Mouse (Mus musculus): ENCODE results near the gene Paox.

Paox gene

DNA sequence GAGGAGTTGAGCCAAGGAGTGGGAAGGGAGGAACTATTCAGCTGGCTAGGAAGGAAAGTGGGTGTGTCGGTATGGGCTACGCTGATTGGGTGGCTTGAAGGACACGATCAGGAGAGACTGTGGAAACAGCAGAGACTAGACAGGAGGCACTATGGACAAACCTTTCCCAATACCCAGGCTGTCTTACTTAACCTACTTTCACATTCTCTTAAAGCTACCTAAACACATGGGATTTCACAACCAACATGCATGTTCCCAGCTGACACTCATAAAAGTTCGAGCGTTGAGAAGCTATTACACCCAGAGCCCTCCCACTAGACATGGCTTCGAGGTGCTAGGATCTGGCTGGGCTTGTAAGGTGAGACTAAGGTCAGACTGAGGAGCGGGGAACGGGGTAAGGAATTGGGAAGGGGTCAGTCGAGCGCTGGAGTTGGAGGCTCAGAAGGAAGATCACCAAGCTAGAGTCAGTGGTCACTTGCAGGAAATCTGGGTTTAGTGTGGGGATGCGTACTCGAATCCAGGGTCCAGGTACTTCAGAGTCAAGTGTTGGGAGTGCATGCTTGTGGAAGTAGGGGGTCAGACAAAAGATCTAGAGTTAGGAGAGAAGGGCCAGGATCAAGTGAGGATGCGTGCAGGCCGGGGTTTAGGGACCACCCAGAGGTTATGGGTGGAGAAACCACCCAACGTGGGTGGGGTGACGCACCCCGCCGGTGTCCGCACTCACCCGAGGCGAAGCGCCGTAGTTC lies at the start of gene Paox:
Paox (plus strand) TSS at position 217 of the 746 bp plus-strand sequence.
- DNase-seq = peak; percentile 85

DNA sequence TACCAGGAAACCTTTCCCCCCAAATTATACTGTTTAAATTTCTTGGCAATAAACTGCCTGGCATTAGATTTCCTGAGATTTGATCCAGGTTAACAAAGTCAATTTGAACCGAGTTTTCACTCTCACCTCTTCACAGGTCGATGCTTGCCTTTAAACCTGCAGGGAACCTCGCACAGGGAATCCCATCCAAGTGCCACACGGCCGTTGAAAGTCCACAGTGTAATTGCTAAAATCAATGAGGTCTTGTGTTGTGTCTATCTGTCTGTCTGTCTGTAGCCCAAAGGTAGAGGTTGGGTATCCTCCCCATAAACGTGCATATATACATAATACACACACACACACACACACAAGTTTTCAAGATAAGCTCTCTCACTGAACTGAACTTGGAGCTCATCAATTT lies 48.2 kb upstream of the Paox start:
- DNase-seq = no peak

DNA sequence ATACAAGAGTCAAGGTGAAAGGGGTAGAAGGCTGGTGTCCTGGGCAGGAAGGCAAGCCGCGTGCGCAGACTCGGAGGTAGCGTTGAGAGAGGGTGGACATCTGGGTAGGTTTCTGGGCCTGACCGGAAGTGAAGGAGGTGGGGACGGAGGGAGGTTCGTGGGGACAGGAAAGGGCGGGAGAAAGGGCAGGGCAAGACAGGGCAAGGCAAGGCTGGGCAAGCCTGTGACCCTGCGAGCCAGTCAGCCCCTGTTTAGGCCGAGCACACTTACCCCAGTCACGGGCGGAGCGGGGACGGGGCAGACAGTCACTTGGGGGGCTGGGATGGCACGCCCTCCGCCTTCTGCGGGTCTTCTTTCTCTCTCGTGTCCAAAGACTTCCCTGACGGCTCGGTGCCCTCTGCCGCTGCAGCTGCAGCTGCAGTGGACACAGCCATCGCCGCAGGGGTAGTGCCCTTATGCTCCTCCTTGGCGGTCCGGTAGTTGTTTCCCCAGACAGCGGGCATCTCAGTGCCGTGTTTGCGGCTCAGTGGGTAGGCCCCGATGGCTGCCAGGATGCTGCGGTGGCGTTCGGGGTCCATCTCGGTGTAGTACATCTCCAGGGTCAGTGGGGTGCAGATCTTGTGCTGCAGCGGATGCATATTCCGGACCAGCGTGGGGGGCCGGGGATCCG lies 45.4 kb upstream of the Paox start:
- DNase-seq = no peak

DNA sequence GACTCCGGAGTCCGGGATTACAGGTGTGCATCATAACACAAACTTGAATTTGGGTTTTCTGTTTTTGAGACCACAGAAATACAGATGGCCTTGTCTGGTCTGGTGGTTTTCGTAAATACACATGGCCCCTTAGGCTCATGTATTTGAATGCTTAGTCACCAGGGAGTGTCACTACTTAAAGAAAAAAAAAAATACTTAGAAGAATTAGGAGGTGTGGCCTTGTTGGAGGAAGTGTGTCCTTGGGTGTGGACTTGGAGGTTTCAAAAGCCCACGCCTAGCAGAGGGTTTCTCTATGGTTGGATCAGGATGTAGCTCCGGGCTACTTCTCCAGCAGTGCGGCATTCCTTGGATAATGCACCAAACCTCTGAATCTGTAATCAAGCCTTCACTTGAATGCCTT lies 37.9 kb upstream of the Paox start:
- no peak for DNase-seq

DNA sequence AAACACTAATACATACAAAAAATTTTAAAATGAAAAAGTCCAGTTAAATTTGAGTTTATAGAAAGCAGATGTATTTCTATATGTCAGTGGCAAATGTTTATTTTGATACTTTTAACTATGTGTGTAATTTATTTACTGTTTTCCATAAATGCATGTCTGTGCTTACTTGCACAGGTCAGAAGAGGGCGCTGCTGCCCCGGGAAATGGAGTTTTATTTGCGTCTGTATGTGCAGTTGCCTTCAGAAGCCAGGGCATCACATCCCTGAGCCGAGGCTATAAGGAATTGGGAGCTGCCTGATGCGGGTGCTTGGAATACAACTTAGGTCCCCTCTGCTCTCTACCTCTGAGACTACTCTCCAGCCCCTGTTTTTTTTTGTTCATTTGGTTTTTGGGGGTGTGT lies 36.9 kb upstream of the Paox start:
- DNase-seq = peak; percentile 76

DNA sequence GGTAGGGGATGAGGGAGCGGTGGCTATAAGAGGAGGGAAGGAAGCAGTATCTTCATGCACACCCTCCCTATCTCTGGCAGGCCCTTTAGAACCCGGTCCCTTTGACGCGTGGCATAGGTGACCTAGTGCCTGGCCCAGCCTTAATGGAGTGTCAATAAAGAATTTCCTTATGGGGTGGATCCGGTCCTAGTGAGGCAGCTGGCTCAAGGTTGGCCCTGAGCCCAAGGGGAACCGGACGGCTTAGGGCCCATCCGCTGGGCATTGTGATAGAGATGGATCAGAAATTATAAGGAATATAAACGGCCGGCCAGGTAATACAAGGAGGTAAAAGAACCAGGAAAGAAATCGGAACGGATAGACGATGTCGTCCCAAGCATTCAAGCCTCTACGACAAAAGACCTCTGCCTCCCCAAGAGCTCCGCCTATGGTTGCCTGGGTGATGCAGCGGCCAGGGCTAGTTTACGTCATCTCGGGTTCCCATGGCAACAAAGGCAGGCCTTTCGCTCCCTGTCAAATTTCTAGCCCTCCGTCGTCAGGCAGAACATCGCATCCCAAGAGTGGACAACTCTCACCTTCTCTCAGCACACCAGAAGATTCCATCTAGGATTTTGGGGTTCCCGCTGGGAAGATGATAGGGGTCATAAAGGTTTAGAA lies 35.0 kb upstream of the Paox start:
- DNase-seq = peak; percentile 63

DNA sequence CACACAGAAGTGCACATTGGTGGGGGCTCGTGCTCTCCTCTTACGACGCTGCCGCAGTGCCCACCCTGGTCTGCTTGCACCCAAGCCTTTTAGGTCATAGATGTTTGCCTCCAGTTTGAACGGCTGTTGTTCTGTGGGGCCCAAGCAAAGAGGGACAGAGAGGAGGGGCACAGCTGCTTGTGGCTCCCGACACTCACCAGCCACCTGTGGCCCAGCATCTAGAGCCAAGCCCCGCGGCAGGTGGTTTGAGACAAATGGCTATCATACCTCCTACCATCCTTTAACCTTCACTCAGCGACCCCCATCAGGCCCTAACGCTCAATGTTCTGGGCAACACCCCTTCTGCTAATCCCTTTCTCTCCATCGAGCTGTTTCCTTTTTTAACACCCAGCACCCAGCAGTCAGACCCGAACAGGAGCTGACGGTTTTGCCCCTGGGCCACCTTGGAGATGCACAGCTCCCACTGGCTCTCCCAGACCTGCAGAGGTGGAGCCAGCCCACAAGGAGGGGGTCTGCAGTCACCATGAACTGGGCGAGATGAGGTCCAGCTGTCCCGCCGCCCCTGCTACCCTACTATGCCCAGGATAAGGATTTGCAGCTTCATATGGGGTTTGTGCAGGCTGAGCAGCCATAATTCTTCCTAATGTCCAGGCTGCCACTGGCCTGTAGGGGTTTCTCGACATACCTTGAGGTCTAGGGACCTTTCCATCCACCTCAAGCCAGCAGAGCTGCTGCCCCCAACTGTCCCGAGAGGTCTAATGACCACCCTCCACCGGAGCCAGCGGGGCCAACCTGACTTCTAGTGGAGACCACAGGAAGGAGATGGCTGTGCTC lies 34.0 kb upstream of the Paox start:
- DNase-seq = no peak

DNA sequence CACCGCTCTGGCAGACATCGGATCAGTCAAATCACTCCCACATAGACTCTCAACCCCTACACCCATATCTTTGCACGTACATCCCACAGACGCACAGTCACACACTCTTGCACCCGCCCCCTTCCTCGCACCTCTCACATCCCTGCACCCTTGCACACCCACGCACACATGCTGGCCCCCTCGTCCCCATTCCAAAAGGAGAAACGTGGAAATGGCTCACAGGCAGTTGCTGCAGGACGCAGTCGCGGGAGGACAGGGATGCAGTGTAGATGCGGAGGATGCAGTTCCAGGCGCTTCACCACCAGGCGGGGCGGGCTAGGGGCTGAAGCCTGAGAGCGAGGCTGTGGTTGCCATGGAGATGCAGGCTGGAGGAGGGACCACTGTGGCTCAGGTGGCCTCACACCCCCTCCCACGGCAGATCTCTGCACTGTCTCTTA lies 33.3 kb upstream of the Paox start, which contains the start of gene Caly:
Caly (minus strand) TSS at position 307 of the 437 bp plus-strand sequence.
- DNase-seq = no peak

DNA sequence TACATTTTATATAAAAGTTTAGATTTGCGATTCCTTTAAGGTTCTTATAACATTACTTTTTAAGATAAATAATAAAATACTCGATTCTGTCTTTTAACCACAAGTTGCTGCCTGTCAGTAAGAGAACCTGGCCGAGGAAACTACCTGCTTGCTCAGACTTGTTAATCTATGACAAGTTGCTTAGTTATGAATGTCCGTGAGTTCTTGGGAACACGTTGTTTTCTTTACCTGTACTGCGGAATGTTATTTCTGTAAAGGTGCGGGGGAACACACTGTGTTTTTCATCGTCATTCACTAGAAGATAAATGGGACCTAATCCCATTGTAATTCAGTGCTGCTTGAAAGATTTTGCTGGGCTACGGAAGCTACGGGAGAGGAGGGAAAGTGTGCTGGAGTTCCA lies 25.0 kb upstream of the Paox start:
- DNase-seq = no peak

DNA sequence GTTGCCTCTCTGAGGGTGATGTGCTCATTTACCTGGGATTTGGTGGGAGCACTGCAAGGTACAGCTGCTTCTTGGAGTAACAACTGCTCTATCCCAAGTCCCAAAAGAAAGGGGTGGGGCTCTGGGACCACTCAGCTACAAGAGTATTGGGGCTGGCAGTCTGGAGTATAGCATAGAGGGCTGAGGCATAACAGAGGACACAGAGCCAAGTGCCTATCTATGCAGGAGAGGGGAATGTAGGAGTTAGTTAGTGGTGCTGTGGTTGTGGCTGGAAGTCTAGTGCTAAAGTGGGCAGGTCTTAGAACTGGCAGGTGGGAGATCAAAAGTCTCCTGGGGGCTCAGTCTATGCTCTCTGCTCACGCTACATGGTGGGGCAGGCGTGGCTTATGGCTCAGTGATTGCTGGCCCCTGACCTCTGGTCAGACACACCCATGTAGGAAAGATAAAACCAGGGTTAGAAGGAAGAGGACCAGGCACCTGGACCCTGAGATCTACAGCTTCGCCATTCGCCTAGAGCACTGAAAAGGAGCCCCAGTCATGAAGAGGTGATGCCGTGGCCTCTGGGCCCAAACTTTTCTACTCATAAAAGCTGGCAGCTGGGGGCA lies 22.6 kb upstream of the Paox start, which contains the start of gene Prap1:
Prap1 (plus strand) TSS at position 472 of the 605 bp plus-strand sequence.
- no peak for DNase-seq

DNA sequence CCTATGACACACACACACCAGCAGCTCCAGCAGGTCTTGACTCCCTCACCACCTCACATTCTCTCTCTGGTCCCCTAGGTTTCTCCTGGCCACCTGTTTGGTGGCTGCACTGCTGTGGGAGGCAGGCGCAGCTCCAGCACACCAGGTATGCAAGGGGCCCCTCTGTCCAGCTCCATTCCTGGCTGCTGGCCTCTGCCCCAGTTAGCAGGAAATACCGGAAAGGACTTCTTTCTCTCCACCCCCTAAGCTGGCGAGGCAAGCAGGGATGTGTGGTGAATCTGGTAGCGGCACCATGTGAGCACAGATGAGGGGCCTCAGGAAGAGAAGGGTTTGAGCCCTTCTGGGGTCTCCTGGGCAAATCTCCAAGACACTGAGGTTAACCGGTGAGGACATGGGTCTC lies 20.6 kb upstream of the Paox start:
- DNase-seq = no peak

DNA sequence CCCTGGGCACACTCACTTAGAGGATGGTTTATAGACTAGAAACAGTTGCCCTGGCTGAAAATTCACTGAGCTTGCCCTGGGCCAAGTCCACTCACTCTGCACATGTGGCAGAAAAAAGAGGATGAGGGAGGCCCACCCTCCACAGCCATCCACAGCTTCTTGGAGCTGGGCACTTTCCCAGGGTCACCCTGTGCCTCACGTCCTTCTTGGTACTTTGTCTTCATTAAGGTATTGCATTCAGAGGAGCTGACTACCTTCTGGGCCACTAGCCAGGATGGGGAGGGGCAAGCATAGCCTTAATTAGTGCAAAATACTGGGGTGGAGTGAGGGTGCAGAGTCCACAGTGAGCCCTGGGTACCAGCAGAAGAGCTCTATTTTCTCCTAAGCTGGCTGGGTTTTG lies 20.0 kb upstream of the Paox start:
- DNase-seq = no peak

DNA sequence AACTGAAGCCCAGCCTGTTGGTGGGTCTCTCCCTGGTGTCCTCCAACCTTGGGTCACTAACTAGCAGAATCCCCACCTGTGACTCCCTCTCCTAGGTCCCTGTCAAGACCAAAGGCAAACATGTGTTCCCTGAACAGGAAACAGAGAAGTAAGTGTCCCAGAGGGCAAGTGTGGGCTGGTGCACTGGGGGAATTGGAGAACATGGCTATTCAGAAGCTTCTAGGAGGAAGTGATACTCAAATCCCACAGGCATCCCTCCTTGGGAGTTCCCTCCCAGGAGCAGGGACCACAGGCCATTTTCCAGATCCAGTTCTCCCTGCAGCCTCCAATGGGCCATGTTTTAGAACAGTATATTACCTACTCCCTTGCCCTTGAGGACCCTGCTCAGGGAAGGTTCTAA lies 19.5 kb upstream of the Paox start:
- no peak for DNase-seq

DNA sequence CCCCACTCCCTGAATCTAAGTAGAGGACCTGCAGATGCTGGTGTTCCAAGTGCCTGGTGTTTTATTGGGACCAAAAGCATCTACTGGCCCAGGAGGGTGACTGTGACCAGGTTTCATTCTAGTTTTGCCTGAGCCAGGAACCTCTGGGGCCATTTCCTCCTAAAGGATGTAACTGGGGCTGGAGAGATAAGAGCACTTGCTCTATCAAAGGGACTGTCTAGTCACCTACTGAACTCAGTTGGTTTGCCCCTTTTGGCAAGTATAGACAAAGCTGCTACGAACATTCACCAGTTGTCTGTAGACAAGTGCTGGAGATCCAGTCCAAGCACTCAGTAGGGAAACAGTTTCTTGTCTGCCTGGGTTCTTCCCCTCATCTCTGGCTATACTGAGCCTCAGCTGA lies 17.1 kb upstream of the Paox start:
- DNase-seq = no peak

DNA sequence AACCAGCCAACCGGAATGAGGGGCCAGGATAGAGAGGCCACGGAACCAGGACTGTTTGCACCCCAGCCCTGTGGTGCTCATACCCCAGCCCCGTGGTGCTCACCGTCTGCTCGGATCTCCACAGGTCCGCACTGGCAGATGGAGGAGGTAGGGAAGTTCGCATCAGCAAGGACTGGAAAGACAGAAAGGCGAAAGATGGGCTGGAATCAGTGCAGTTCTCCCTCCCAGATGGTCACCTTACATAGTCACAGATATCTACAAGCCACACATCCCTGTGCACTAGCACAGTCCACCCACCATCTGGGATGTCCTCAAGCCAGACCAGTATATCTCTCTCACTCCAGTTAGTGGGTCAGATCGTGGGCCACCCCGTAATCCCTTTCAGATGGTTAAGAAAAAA lies 14.1 kb upstream of the Paox start:
- DNase-seq = no peak

DNA sequence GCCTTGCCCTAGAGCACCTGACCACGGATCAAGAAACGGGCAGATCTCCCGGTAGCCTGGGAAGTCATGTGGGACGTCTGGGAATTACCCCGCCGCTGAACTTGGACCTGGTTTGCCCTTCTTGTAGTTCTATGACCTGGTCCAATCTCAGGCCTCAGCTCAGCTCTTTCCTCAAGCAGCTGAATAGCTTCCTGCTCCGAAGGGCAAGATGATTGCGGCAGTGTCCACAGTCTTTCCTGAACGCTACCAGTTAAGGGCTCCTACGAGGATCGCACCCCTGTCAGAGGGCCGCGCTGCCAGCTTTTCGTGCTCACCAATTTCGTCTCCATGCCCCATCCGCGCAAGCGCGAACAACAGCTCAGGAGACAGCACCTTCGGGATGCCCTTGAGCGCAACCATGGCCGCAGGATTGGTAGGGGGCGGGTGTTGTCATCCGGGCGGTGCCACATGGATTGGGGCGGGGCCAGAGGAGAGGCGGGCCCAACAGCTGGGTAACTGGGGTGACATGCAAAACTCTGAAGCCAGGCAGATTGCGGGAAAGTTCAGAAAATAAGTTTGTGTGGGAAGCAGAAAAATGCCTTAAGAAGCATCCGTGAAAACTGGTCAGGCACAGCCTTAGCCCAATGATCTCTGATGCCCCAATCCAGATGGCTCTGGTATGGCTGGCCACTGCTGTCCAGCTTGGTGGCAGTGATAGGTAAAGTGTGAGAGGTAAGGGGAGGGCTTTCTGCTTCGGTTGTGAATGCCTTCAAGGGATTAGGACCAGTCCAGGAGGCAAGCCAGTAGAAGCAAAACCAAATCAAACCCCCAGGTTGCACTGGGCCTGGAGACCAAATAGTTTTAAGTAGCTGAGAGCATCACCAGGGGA lies 13.4 kb upstream of the Paox start, which contains the start of gene Fuom:
Fuom (minus strand) TSS at position 449 of the 868 bp plus-strand sequence.
- DNase-seq = peak; percentile 90

DNA sequence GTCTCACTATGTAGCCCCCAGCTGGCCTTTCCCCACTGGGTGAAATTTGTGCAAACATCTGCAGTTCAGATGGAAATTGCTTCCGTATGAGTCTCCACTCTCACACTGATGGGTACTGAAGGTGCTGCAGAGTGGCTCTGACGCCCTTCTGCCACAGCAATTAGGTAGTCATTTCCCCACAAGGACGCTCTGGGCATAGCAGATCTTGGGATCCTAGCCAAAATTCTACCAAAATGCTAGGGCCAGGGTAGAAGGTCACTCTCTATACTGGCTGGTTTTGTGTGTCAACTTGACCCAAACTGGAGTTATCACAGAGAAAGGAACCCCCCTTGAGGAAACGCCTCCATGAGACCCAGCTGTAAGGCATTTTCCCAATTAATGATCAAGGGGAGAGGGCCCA lies 11.6 kb upstream of the Paox start:
- no peak for DNase-seq

DNA sequence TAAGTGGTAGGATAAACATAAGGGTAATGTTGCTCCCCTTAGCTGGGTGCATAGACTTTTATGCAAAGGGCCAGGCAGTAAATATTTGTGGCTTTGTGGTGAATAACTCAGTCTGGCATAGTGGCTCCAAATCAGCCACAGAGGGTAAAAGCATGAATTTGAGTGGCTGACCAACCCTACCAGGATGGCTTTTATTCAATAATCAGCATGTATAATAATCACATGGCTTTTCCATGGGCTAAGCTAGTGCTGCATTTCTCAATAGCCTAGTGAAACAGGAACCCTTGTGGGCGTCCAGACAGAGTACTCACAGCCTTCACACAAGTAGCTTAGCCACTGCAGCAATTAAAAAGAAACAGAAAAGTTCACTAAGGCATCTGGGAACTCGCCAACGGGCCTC lies 3.7 kb upstream of the Paox start:
- peak; percentile 62 for DNase-seq

DNA sequence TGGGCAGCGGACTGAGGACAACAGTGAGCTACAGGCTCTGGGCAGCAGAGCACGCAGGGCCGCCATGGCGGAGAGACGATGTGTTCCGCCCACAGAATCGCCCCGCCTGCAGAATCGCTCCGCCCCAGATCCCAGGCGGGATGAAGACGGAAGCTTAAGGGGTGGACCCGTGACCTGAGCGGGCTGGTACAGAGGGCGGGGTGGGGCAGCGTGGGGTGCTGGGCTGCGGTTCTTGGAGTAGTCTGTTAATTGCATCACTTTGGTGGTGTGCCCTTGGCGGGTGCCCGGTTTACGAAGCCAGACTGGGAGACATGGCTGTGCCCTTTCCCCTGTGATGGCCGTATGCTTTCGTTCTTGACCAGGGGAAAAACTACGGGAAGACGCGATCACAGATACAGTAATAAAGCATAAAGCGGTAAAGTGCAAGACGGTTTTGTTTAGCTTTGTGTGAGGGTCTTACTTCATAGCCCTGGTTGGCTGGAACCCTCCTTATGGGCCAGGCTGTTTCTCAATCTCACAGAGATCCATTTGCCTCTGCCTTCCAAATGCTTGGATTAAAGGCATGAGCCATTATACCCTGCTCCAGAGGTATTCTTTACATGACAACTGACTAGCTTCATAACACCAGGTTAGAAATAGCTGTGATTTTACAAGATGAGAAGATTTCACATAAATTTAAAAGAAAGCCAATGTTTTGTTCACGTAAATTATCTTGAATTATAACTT lies 893 bp downstream of the Paox start, which contains the start of gene Echs1:
Echs1 (minus strand) TSS at position 148 of the 726 bp plus-strand sequence.
- DNase-seq = peak; percentile 96

DNA sequence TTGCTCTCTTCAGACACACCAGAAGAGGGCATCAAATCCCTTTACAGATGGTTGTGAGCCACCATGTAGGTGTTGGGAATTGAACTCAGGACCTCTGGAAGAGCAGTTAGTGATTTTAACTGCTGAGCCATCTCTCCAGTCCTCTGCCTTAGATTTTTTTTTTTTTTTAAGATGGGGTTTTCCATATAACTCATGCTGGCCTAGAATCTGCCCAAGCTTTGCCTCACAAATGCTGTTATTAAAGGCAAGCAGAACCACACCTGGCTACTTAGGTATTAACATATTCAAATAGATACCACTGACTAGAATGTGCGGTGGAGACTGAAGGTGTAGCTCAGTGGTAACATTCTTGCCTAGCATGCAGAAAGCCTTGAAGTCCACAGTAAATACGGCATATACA lies 4.9 kb downstream of the Paox start:
- DNase-seq = no peak

Data from lung, postnatal 36 days (tissue).